Mouse (Mus musculus) liver, postnatal 0 days (tissue): ENCODE measurements around the gene Hcfc2. TPM values are rescaled to one million over a fixed set of nuclear protein-coding genes. Genes with fewer than 3 reads are reported as not detected.
A peak's percentile ranks its signal among the peaks of the same experiment; 100 is the strongest.

Experiments
- ATAC-seq: fragments of 200-750 bp; cut with Nextera tagmentation; 2 replicates; pipeline ENCODE4 v1.8.0; 2017; ENCODE audit warnings: mild to moderate bottlenecking, moderate library complexity
- DNase-seq: peaks from one replicate; pipeline ENCODE4 v3.0.0-alpha.2; 2016
- H3K27ac ChIP-seq: fragments of 300-500 bp; sonication (generic); 2 replicates; pipeline ENCODE4 v1.5.1; 2014; ENCODE audit warnings: antibody characterized with exemption, moderate library complexity, mild to moderate bottlenecking, low read depth
- H3K27me3 ChIP-seq: fragments of 300-500 bp; sonication (generic); 2 replicates; pipeline ENCODE4 v1.6.1; 2014; ENCODE audit warnings: low read length, control low read depth, mixed read lengths; ENCODE audit not compliant: insufficient read depth
- H3K36me3 ChIP-seq: fragments of 300-500 bp; sonication (generic); replicated peaks from 2 replicates; pipeline ENCODE4 v1.6.1; 2014; ENCODE audit warnings: mild to moderate bottlenecking, control low read depth, low read length, moderate library complexity, mixed read lengths; ENCODE audit not compliant: insufficient read depth
- H3K4me1 ChIP-seq: fragments of 300-500 bp; sonication (generic); 2 replicates; pipeline ENCODE4 v1.6.1; 2014; ENCODE audit warnings: antibody characterized with exemption, mild to moderate bottlenecking, control low read depth; ENCODE audit not compliant: insufficient read depth
- H3K4me2 ChIP-seq: fragments of 300-500 bp; sonication (generic); 2 replicates; pipeline ENCODE4 v1.6.1; 2014; ENCODE audit warnings: low read depth, mild to moderate bottlenecking, low read length, moderate library complexity, mixed read lengths
- H3K4me3 ChIP-seq: fragments of 300-500 bp; sonication (generic); 2 replicates; pipeline ENCODE4 v1.5.1; 2014; ENCODE audit warnings: low read depth, low read length
- H3K9ac ChIP-seq: fragments of 300-500 bp; sonication (generic); replicated peaks from 2 replicates; pipeline ENCODE4 v1.6.1; 2014; ENCODE audit warnings: mild to moderate bottlenecking, moderate library complexity
- H3K9me3 ChIP-seq: fragments of 300-500 bp; sonication (generic); 2 replicates; pipeline ENCODE4 v1.6.1; 2016; ENCODE audit warnings: mild to moderate bottlenecking, control low read depth, low read length, mixed read lengths
- CTCF ChIP-seq: sonication (generic); IDR thresholded peaks from 2 replicates; pipeline ENCODE4 v1.5.1; 2016; ENCODE audit warnings: antibody characterized with exemption, low read depth
- EP300 ChIP-seq: IDR thresholded peaks from 2 replicates; pipeline ENCODE4 v1.6.1; 2016; ENCODE audit warnings: antibody characterized with exemption, low read depth, mild to moderate bottlenecking
- WGBS: fragments of 180-500 bp; shearing (Covaris S2); extraction: QIAGEN DNeasy Blood & Tissue Kit; methylation state at CpG from one replicate; pipeline ENCODE4 v1.1.7; 2014; ENCODE audit not compliant: insufficient replicate concordance; 5-methylcytosine and 5-hydroxymethylcytosine counted together
- polyA plus RNA-seq: library from polyadenylated mRNA; unstranded; fragments of >200 nt; fragmentation: Nextera tagmentation; extraction: Ambion mirVana; gene quantifications from 2 replicates; pipeline ENCODE4 v1.2.1, GENCODE M21; 2015

Gene Hcfc2
- polyA plus RNA-seq: 9.3 and 11.9 TPM in 2 replicates

- ATAC-seq (no peak), DNase-seq (no peak)
- Histone ChIP-seq H3K4me3 (no peak within 1 kb of the TSS), H3K27ac (no peak within 1 kb of the TSS), H3K4me1 (peaks cover 31% of the 10 kb centered on the region), H3K36me3 (peaks cover under 1% of the 10 kb centered on the region; the same call in 1 of the 2 replicates), H3K9ac (no peak within 1 kb of the TSS), H3K9me3 (no peaks in the 10 kb centered on the region), H3K4me2 (no peak within 1 kb of the TSS), H3K27me3 (no peaks in the 10 kb centered on the region)
- 39% methylated on average over 5 of the region's 5 CpGs for WGBS
- TF ChIP-seq EP300 (no peak), CTCF (no peak)
Observed at GRCm38 (mm10) chr10:82695956-82696355, at the start of gene Hcfc2. Gene Hcfc2, plus strand, starts transcription at chr10:82696160.

GRCm38 (mm10) chr10:82647205-82647811 lies 48.7 kb upstream of the Hcfc2 start:
- ATAC-seq (peak; percentile 43; the same call in 1 of the 2 replicates), DNase-seq (no peak)
- H3K27ac ChIP-seq: no peak overlapping the region
- no peaks in the 10 kb centered on the region for H3K4me1 ChIP-seq
- no peak overlapping the region for H3K9ac ChIP-seq
- H3K36me3 ChIP-seq: peaks cover 46% of the 10 kb centered on the region
- WGBS: 65% methylated on average over 17 of the region's 17 CpGs
- 0 out of 2 replicates have a peak overlapping the region, but pooled peaks have one; percentile 22 for H3K4me2 ChIP-seq
- TF ChIP-seq CTCF: no peak
- no peak for TF ChIP-seq EP300
- no peaks in the 10 kb centered on the region for H3K9me3 ChIP-seq
- H3K27me3 ChIP-seq: no peaks in the 10 kb centered on the region
- H3K4me3 ChIP-seq: no peak overlapping the region

GRCm38 (mm10) chr10:82651221-82651620 lies 44.7 kb upstream of the Hcfc2 start:
- peaks cover 25% of the 10 kb centered on the region for H3K36me3 ChIP-seq
- H3K4me3 ChIP-seq: no peak overlapping the region
- TF ChIP-seq CTCF (no peak), EP300 (no peak)
- no peak overlapping the region for H3K27ac ChIP-seq
- no peak overlapping the region for H3K4me2 ChIP-seq
- H3K9ac ChIP-seq: no peak overlapping the region
- no peaks in the 10 kb centered on the region for H3K9me3 ChIP-seq
- H3K4me1 ChIP-seq: no peaks in the 10 kb centered on the region
- WGBS: 75% methylated on average over 5 of the region's 5 CpGs
- no peaks in the 10 kb centered on the region for H3K27me3 ChIP-seq
- no peak for ATAC-seq
- no peak for DNase-seq

GRCm38 (mm10) chr10:82652625-82653024 lies 43.3 kb upstream of the Hcfc2 start:
- Histone ChIP-seq H3K27me3 (no peaks in the 10 kb centered on the region), H3K27ac (no peak overlapping the region), H3K9me3 (no peaks in the 10 kb centered on the region), H3K36me3 (peaks cover 12% of the 10 kb centered on the region; the same call in 1 of the 2 replicates), H3K4me2 (no peak overlapping the region), H3K4me1 (no peaks in the 10 kb centered on the region), H3K9ac (no peak overlapping the region), H3K4me3 (no peak overlapping the region)
- ATAC-seq (no peak), DNase-seq (no peak)
- TF ChIP-seq EP300 (no peak), CTCF (no peak)
- 56% methylated on average over 5 of the region's 5 CpGs for WGBS

GRCm38 (mm10) chr10:82654581-82654980 lies 41.4 kb upstream of the Hcfc2 start:
- DNase-seq (no peak), ATAC-seq (no peak)
- Histone ChIP-seq H3K27ac (no peak overlapping the region), H3K9ac (no peak overlapping the region), H3K9me3 (no peaks in the 10 kb centered on the region), H3K27me3 (no peaks in the 10 kb centered on the region), H3K4me1 (no peaks in the 10 kb centered on the region), H3K4me3 (no peak overlapping the region), H3K36me3 (peaks cover 12% of the 10 kb centered on the region; the same call in 1 of the 2 replicates), H3K4me2 (no peak overlapping the region)
- TF ChIP-seq CTCF (no peak), EP300 (no peak)
- WGBS: 78% methylated on average over 3 of the region's 3 CpGs

GRCm38 (mm10) chr10:82661820-82662219 lies 34.1 kb upstream of the Hcfc2 start:
- Histone ChIP-seq H3K4me1 (0 out of 2 replicates have a peak, but pooled peaks cover 3% of the 10 kb centered on the region), H3K9me3 (no peaks in the 10 kb centered on the region), H3K4me3 (no peak overlapping the region), H3K9ac (no peak overlapping the region), H3K27me3 (no peaks in the 10 kb centered on the region), H3K4me2 (no peak overlapping the region), H3K27ac (no peak overlapping the region), H3K36me3 (no peaks in the 10 kb centered on the region)
- 75% methylated on average over 8 of the region's 8 CpGs for WGBS
- ATAC-seq (no peak), DNase-seq (no peak)
- TF ChIP-seq CTCF: no peak
- no peak for TF ChIP-seq EP300
